Mouse (Mus musculus): Measurements from ENCODE around the gene Tgfbr3.
"Not testable (repeated sequence)": the region's sequence is repeated elsewhere in the genome, so short reads cannot be mapped to it uniquely, and the experiment has no call there.

Tgfbr3 gene

DNA sequence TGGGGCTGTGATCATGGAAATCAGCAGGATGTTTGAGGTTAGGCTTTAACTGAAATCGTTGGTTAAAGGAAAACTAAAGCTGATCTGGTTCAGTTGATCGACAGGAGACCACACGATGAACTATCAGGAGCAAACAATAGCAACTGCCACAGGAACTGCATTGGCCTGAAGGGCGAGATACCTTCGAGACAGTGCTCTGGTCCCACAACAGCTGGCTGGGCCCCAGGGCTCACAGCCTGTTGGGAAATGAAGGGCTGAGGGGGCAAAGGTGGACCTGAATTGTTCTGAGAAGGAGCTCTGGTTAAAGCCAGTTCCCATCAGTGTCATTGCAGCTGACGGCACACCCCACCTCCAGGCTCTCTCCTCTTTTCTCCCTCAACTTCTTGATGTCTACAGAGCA, 52.5 kb downstream of the Tgfbr3 start:
- peak; percentile 55 for DNase-seq

DNA sequence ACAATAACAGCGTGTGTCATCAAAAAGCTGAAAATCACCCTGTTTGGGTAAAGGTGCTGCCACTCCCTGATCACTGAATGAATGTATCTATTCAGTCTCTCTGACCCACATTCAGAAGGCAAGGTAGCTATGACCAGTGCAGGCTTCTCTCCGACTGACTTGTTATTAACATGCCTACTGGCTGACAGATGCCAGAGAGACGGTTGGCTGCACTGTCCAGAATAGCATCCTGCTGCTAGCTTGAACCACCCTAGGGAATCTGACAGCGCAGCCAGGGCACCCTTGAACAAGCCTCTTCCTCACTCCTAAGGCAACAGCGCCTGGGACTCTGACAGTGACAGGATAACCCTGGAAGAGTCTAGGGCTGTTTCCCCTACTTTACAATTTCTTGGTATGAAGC, 53.4 kb downstream of the Tgfbr3 start:
- DNase-seq: no peak

DNA sequence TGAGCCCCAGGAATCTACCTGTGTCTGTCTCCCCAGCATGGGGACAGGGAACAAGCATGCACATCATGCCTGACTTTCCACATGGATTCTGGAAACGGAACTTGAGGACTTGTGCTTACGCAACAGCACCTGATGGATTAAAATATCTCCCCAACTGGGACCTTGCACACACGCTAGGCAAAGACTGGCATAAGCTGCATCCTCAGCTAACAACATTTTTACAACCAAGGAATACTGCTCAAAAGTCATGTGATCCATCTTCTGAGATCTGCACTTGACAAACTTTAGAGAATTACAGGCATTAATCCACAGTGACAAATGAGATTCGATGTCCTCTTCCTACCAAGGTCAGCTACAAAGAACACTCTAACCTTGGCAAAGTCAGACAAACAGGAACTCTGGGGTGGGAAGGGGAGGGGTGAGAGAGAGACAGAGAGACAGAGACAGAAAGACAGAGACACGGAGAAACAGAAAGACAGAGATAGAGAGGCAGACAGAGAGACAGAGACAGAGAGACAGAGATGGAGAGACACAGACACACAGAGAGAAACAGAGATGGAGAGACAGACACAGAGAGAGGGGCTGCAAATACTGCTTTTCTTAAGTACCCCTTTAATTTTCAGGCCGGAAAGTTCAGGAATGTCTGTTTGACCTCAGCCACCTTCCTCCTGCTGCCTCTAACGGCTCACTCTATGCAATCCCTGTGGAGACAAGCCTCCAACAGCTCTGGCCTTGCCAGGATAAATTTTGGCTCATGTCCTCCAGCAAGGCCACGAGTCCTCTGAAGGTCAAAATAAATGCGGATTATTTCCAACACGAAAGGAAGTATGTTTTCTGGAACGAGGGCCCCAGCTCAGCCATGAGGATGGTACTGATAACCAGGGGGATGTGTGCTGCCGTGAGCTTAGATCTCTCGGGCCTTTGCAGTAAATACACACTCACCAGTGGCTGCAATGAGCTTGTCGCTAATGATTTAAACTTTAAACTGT, 55.8 kb downstream of the Tgfbr3 start:
- peak; percentile 58 for DNase-seq

DNA sequence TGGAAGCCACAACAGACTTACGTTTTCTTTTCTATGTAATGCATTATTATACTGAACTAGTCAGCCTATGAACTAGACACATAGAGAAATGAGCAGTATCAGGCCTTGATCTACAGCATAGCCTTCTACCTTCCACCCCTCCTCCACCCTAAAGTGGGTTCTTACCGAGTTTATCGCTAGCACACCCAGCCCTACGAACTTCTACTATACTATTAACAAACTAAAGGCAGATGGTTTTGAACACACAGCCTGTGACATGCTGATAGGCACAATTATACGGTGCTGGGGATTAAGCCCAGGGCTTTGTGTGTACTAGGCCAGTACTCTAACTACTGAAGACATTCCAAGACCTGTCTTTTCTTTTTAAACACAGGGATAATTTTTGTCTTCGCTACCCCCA, 59.2 kb downstream of the Tgfbr3 start:
- DNase-seq: no peak

DNA sequence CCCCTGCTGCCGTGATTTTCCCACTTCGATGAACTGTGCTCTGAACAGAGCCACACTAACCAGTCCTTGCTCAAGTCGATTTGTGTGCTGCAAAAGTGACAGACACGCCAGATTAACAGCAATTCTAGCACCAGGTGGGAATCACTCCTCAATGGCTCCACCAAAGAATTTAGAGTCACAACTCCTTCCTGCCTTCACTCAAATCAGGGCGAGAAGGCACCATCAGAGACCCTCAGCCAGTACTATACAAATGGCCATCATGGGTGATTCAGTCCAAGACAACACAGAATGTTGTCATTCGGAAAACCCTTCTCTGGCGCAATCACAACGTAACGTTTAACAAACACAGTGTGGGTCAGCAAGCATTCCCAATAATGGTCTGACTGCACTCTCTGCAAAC, 60.4 kb downstream of the Tgfbr3 start:
- DNase-seq: no peak

DNA sequence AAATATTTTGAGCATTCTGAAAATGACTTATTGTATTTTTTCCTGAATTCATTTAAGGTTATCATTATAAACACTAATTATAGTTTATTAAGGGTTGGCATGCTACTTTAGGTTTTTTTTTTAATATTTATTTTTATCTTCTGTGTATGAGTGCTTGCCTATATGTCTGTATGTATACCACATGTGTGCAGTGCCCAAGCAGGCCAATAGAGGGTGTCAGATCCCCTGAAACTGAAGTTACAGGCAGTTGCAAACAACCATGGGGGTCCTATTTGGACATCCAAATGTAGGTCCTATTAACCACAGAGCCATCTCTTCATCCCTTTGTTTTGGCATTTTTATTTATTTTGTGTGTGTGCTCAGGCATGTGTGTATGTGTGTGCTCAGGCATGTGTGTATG, 61.8 kb downstream of the Tgfbr3 start:
- no peak for DNase-seq

DNA sequence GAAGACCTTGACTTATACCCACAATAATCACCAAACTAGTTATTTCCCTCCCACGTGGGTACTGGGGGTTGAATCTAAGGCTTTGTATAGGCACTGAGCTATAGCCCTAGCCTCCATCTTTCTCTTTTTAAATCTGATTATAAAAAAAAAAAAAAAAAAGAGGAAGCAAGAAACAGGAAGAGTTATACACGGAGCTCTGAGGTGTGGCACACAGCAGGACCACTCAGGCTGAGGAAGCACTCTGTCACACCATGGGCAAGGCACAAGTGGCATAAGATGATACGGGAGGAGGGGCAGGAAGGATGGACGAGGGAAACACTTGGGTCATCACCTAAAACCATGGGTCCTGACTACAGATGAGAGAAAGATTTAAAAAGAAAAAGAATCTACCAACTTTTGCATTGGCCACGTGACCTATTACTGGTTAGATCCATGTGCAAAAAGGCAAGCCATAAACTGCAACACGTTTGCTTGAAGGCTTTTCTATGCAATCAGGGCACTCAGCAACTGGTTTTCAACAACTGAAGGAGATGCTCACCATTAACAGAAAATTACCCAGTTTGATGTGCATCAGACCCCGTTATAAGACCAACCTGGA, 64.5 kb downstream of the Tgfbr3 start:
- no peak for DNase-seq

DNA sequence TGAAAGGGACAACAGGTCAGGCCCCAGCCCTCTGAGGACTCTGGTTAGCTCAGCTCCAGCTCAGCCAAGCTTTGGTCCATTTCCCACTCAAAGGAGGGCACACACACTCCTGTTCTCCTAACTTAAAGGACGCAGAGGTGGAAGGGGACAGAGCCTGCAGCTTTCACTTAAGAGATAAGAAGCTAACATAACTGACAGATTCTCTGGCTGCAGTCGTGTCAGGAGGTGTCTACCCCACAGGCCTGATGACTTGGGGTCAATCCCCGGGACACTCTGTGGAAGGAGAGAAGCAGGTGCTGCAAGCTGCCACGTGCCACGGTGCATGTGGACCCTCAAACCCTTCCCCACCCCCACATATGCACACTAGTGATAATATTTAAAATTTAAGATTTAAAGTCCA, 65.3 kb downstream of the Tgfbr3 start:
- DNase-seq: no peak

DNA sequence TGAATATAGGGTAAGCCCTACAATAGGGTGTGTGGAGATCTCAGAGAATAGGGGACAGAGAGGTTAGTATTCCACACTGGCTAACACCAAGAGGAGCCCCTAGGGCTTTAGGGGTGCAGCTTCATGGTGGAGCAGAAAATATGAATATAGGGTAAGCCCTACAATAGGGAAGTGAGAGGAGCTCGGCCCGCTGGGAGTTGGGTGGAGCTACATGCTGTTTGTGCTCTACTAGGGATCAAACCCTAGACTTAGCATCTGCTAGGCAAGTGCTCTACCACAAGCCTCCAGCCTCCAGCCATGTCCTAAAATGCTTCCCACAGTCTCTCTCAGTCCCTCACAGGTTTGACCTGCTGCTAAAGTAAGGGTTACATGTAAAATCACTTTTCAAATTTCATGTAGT, 65.9 kb downstream of the Tgfbr3 start:
- DNase-seq: not testable (repeated sequence)

DNA sequence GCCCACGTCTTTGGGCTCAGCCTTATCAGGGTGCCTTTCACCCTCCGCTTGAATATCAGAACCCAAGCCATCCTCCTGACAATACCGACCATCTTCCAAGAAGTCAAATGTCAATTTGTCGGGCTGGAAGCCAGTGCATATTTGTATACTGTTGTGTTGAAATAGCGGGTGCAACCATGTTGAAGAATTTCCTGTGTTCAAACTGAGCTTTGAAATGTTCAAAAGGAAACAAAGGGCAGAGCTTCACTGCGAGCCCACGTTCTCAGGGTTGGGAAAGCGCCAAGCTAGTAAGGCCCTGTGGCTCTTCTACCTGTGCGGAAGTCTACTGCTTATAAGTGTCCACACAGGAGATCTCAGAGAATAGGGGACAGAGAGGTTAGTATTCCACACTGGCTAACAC, 66.4 kb downstream of the Tgfbr3 start:
- DNase-seq: no peak

DNA sequence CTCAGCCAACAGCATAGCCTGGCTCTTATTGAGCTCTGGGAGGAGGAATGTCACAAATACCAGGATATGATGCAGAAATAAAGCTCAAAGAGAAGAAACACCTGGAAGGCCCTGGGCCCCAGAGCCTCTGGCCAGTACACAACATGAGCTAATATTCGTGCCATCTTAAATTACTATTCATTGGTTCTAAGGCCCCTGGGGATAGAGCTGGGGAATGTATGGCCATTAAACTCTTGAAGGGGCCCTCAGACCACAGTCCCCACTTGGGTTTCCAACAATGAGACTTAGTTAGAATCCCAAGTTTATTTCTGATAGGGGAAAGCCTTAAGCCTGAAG, 66.8 kb downstream of the Tgfbr3 start:
- no peak for DNase-seq

DNA sequence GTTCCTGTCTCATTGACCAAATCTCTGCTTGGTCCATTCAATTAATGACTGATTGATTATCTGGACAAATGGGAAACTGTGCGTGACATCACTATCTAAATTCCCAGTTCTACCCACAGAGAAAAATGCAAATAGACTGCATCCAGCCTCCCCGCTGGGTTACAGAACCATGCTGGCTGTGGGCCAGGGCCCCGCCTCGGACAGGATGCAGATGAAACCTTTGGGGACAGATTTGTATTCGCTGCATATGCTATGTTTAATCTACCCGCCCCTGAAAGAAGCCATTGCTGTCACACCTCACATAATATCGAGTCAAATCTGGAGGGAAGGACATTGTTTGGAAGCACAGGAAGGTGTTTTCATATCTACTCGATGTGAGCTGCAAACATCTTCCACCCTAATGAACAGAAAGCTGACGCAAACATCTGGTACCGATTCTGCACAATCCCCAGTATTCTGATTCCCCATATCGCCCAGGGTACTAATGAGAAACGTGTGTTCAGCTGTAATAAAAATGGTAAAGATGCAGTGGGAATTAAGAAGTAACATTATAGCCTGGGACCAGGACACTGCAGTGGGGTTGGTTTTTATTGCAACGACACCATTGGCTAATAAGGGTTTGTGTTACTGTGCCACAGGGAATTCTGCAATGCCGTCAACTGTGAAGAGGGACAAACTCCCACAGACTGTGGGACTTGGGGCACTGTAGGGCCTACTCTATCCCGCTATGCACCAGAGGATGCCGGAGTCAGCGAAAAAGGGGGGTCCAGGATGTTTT, 67.3 kb downstream of the Tgfbr3 start:
- DNase-seq: peak; percentile 45

DNA sequence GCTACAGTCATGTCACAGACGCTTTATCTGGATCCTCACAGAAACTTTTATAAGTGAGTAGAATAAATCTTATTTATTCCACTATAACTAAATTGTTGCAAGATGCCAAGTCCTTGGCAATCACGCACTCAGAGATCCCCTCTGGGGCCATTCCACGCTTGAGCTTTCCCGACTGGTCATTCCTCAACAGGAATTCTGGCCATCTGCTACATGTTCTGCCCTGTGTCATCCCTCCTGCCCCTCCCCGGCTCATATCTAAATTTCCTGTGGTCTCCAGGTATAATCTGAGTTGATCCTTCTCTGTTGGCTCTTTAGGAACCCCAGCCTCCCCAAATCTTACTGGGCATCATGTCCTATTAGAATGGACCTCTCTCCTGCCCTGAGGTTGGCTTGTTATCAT, 68.5 kb downstream of the Tgfbr3 start:
- DNase-seq: no peak

DNA sequence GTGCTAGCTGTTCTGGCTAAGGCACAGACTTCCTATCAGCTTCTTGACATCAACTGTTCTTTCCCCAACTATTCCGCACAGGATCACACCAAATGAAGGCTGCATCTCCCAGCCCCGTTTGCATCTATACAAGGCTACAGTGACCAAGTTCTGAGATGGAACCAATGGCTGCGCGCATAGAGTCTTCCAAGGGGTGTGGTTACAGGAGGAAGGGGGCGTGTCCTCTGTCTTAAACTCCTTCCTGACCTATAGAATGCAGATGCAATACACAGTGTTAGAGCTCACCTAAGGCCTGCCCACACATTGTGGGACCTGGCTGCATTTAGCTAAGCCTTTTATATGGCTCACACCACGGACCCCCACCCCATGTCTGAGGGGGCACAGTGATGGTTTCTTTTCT, 69.5 kb downstream of the Tgfbr3 start:
- DNase-seq: no peak

DNA sequence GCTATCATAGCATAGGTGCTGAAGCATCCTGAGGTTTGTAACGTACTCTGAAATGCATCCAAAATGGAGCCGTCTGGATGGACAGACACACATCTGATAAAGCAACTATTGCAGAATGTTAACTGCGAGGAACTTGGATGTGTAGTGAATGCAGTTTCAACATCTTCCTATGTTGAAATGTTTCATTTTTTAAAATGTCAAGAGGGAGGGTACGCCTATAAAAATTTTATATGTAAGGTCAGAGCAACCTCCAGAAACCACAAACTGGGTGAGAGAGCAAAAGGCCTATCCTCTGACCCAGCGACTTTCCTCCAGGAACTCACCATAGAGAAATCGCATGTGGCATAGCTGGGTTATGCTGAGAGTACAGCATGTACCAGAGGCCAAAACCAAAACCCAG, 70.1 kb downstream of the Tgfbr3 start:
- DNase-seq: no peak

DNA sequence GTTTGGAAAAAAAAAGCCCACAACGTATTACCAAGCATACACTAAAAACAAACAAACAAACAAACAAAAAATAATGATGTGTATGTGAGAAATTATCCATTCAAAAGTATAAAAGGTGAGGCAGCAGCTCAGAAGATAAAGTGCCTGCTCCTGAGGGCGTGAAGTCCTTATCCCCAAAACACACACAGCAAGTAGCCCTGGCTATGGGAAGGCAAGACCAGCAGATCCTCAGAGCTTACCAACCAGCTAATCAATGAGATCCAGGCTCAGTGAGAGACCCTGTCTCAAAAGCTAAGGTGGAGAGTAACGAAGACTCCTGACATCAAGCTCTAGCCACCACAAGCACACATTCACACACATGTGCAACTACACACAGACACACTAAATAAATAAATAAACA, 70.8 kb downstream of the Tgfbr3 start:
- DNase-seq: no peak

DNA sequence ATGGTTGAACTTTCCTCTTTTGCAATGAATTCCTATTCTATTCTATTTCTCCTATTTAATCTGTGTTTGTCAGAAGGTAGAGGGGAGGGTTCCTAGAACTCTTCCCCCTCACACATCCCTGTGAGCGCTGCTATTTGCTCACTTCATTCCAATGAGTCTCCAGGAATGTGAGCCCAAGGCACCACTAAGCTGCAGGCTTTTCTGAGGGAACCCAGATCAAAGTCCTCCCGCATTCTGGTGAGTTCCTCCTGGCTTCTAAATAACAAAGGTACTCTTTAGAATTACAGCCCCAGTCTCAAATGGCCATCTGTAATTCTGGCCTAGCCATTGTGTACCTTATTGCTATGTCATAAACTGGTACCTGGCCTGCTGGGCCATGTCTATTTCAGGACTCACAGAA, 72.3 kb downstream of the Tgfbr3 start:
- DNase-seq: no peak

DNA sequence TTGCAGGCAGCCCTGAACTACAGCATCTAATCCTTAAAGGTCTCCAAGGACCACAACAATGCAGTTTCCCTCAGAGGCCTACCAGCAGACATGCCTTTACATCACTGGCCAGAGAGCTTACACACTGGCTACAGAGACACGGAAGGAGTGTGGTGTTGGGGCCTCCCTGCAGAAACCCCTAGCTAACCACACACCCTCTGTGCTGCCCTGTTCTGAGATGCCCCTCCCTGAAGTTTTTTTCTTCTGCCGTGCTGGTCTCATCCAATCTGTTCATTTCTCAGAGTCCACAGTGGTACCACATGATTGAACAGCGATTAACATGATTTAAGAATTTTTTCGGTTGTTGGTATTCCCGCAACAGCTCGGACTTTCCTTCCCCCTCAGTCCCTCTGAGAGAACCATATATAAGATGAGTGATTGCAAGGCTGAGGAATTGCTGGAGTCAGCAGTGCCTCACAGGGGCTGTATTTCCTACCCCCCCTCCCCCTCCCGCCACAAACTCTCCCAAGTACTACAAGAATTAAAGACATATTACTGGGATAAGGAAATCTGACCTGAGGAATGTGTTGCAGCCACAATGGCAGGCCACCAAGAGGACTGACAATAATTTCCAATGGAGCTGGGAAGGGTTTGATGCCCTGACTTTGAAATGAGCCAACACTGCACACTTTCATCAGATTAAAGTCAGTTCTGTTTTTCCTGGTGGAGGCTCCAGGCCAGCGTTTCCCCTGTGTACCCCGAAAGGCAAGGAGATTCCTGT, 75.9 kb downstream of the Tgfbr3 start:
- DNase-seq: no peak

DNA sequence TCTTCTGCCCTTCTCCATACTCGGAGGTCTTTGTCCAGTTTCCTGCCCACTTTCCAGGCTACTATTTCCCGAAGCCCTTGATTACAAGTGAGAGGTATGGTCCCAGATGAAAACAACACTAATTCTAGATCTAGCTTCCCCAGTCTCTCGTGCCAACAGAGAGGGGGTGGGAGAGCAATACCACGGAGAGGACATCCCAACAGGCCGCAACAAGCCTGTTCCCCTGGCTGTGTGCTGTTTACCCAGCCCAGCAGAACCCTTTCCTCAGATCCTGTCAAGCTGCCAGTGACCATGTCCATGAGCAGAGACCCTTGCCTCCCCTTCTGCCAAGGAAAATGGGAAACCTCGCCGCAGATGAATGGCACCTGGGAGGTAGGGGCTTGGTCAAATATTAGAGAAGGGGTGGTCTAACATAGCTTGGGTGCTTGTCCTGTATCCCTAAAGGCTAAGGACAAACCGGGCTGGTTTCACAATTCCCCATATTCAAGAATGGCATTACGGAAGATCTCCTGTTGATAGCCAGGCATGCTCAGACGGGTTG, 77.5 kb downstream of the Tgfbr3 start:
- no peak for DNase-seq

DNA sequence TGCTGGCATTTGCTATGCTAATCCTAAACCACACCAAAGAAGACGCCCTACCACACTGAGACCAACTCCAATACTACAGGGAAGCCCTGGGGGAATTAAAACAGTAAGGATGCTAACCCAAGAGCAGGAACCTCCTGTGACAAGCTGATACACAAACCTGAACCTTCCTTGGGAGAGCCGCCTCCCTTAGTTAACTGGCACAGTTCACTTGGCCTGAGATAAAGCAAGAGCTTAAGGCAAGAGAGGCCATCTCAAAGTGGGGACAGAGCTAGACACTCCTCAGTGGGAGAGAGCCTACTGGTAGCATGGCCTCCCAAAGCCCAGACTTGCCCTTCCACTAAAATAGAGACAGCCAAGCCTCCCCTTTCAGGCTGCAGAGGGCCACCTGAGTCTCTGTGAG, 79.4 kb downstream of the Tgfbr3 start:
- DNase-seq: no peak

DNA sequence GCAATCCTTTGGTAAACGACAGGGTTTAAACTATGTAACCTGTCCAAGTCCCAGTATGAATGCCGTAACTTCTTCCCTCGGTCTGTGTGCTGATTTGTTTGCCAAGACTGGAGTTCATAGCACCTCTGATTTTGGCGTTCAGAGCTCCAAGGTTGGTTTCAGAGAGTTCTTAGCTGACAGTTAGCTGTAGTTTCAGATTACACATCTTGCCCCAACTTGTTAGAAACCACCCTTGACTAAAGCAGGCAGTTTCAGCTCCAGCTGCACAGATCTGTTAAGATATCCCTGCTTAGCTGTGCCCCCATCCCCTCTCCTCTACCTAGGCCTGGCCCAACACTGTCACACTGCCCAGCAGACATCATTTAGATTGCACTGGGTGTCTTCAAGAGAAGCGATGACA, 81.5 kb downstream of the Tgfbr3 start:
- no peak for DNase-seq

DNA sequence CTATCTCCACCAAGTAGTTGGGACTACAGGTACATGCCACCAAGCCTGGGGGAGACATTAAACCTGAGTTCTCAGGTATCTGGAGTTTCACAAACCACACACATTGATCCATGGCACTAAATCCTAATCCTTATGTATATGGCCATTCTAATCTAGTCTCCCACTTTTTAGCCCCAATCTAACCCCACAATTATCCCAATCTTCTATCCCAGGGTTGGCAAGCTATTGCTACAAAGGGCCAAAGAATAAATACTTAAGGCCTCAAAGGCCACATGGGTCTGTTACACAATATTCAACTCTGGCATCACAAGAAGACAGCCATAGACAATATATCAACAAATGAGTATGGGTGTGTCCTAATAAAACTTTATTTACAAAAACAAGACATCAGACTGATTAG, 85.1 kb downstream of the Tgfbr3 start:
- DNase-seq: no peak

All from kidney, adult 18-20 months (tissue).